Mouse (Mus musculus) kidney, adult 8-10 months (tissue): ENCODE measurements around the gene Olfr424.

ENCODE experiments used
- DNase-seq, 2 experiments: peaks; one replicate each; pipeline ENCODE4 v3.0.0; 2022

Gene Olfr424

GRCm38 (mm10) chr1:174131217-174131616 lies at the start of gene Olfr424:
Gene Olfr424 (plus strand): TSS chr1:174131517.
- DNase-seq: no peak

DNA sequence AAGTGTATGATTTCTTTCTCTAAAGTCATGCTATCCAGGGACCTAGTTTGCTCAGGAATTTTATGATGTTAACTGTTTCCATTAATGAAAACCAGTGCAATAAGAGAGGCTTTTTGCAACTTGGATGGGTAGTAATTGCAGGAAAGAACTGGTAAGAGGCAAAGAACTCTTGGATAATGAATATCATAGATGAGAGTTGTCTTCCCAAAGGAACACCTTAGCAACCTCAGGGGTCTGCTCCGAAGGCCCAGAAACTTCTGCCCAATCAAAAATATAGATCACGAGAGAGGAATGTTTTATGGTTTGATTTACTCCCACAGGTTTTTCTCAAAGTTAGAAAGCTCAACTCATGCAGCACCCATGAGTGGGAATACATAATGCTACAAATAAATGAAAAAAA lies 47.3 kb upstream of the Olfr424 start, which contains the start of gene Olfr429:
Gene Olfr429 (plus strand): TSS at position 301 of the 400 bp plus-strand sequence.
- no peak for DNase-seq

DNA sequence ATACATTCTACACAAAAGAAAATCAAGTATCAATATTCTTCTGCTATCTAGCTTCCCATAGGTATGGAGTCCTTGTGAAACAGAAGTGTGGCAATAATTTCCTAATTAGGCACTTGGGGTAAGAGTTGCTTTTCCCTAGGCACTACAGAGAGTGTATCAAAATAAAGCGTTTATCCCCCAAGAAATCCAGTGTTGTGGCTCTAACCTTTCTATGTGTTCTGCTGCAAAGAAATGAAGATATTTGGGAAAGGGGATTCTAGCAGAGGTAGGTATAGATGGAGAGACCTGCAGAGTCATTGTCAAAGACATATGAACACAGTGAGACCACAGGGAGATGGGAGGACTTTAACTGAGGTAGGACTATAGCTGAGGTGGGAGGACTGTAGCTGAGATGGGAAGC lies 34.7 kb upstream of the Olfr424 start, which contains the start of gene Olfr427:
Gene Olfr427 (plus strand): TSS at position 301 of the 400 bp plus-strand sequence.
- no peak for DNase-seq

GRCm38 (mm10) chr1:174103735-174104134 lies 27.6 kb upstream of the Olfr424 start:
- DNase-seq: no peak

DNA sequence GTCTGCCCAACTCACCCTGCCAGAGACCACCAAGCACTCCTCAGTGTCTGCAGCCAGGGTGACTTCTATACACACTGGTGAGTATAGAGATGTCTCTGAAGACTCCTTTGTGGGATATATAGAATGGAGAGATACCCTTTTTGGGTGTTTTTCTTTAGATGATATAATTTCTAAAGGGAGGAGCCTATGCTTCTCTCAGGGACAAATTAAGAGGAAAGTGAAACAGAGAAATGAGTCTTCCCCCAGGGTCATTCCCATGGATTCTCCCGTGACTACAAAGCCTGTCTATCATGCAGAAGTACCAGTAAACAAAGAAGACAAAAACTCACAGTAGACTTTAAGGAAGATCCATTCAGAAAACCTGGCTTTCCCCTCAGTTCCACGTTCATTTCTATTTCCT lies 10.3 kb upstream of the Olfr424 start, which contains the start of gene Olfr231:
Gene Olfr231 (minus strand): TSS at position 101 of the 400 bp plus-strand sequence.
- no peak for DNase-seq

DNA sequence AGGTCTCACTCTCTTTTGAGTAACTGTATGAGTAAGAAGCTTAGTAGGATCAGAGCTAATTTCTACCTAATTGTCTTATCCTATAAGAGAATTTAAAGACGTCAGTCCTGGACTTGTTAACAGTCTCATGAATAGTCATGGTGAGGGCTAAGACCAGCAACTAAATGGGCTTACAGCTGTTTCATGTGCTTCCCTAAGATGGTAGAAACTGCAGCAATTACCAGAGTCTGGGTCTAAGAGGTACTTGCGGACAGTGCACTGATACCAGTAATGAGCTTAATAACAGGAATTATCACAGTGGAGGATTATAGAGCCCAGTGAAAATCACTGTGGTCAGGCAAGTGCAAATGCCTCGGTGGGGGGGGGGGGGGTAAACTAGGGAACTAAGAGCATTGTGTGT lies 682 bp downstream of the Olfr424 start:
- no peak for DNase-seq

DNA sequence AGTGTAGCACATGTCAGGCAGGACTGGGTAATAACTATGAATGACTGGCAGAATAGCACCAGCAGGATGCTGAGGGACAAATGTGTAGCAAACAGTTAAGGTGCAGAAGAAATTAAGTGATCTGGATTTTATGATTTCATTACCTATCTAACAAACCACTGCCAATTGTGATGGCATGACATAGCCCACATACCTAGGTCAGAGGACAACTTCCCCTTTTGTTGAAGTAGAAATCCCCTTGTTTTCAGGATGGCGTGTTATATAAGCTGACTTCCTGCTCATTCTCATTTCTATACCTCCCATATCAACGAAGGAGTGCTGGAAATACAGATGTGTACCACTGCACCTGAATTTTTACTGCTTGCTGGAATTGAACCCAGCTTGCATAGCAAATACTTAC lies 10.1 kb downstream of the Olfr424 start:
- no peak for DNase-seq

DNA sequence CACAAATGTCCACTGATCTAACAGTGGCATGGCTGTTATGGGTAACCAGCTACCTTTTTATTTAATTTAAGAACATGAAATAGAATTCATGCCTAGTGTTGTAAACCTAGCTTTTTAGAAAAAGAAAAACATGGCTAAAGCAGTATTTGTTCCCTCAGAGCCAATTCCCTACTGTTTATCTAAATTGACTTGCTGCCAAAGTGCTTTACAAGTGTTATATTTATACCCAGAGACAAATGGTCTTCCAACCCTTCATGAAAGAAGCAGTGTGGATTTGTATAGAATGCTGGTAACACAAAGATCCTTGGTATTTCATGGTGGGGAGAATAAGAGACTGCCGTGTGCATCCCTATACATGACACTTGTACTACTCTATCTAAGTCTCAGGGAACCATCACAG lies 15.4 kb downstream of the Olfr424 start:
- DNase-seq: no peak

DNA sequence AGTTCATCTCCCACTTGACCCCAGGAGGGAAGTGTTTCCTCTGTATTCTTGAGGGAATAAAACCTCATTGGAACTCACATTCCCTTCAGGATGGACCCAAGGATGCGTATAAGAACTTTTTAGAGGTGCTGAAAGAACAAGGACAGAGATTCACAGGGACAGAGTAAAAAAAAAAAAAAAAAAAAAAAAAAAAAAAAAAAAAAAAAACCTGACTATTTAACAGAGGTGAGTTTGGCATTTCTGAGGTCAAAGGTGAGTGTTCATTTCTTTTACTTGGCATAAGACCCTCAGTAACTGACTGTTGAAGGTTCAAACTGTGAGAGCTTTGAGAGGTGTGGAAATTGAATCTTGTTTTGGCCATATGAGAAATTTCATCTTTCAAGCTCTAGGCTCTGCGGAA lies 18.0 kb downstream of the Olfr424 start:
- no peak for DNase-seq

- DNase-seq: no peak
These were observed 24.0 kb downstream of the Olfr424 start, which contains the start of gene Olfr420 for GRCm38 (mm10) chr1:174155333-174155732. Gene Olfr420 (plus strand): TSS chr1:174155633.

- no peak for DNase-seq
These were observed 26.3 kb downstream of the Olfr424 start for GRCm38 (mm10) chr1:174157622-174158021.

DNA sequence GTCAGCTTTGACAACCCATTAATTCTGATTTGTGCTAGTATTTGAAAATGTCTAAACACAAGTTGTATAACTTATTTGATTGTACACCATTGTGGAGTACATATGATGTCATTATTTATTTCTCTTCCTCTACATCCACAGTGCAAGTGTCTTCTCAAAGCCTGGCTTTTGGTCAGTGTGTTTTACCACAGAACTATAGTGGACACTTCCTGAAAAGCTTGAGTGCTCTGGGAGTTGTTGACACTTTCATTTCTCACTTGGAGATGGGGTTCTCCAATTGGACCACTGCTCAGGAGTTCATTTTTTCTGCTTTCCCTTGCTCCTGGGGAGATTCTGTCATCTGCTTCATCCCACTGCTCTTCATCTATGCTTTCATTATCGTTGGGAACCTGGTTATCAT lies 27.2 kb downstream of the Olfr424 start:
- DNase-seq: no peak

DNA sequence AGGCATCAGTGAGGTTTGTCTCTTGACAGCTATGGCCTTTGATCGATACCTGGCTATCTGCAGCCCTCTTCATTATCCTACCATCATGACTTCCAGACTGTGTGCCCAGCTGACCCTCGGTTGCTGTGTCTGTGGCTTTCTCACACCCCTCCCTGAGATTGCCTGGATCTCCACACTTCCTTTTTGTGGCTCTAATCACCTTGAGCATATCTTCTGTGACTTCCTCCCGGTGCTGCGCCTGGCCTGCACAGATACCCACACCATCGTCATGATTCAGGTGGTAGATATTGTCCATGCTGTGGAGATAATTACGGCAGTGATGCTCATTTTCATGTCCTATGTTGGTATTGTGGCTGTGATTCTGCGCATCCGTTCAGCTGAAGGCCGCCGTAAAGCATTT lies 27.8 kb downstream of the Olfr424 start:
- no peak for DNase-seq

- no peak for DNase-seq
These were observed 37.7 kb downstream of the Olfr424 start for GRCm38 (mm10) chr1:174169024-174169423.

GRCm38 (mm10) chr1:174170706-174171501 lies 39.6 kb downstream of the Olfr424 start:
- DNase-seq: no peak

DNA sequence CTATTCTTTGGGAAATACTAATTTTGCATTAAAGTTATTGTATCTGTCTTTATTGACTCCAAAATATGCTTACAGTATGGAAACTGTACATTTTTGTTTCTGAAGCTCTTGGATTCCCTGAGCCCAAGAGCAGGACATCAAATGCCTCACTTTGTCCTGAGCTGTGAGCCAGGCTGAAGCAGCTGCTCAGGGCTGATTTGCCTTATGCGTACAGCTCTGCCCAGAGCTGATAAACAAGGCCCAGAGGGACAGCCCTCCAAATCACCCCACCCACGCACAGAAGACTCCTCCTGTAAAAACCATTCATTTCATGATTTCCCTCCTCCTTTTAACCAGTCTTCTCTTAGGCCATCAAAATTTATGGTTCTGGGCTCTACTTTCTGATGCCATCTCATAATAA lies 40.2 kb downstream of the Olfr424 start:
- DNase-seq: no peak

DNA sequence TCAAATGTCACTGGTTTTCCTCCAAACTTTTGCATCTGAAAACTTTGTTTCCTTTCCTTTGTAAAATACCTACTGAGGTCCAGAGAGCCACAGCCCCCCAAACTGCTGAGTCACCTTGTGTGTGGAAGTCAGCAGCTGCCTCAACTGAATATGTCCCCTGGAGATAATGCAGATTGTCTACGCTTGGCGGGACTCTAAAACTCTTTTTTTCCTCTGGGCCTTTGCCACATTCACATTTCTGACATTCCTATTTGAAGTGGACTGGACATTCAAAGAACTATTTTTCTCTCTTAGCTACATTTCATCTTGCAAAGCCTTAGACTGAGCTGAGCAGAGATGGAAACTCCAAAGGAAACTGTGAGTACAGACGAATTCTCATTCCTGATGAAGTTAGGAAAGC lies 41.3 kb downstream of the Olfr424 start, which contains the start of gene Spta1:
Gene Spta1 (plus strand): TSS at position 172 of the 400 bp plus-strand sequence.
- DNase-seq: no peak
